Mouse (Mus musculus): Measurements from ENCODE around the gene Rlf. TPM values are rescaled to one million over a fixed set of nuclear protein-coding genes. Genes with fewer than 3 reads are reported as not detected.
A peak's percentile ranks its signal among the peaks of the same experiment; 100 is the strongest.

The Rlf gene
- polyA plus RNA-seq (2014; fragmentation: Nextera tagmentation; extraction: Ambion mirVana), result 23.5 and 24.0 TPM in 2 replicates

- DNase-seq (ENCODE audit: low spot score) (peak; percentile 99), ATAC-seq (ENCODE audit: insufficient number of reproducible peaks, low FRiP score, low TSS enrichment, low read depth) (peak; percentile 97)
- H3K4me2 ChIP-seq (ENCODE audit: low read depth, severe bottlenecking), result peak within 1 kb of the TSS; percentile 81
- no peaks in the 10 kb centered on the region for H3K9me3 ChIP-seq (ENCODE audit: control insufficient read depth, low read length)
- peak within 1 kb of the TSS; percentile 83 for H3K4me3 ChIP-seq (ENCODE audit: low read depth, low read length)
- H3K36me3 ChIP-seq (ENCODE audit: control insufficient read depth, insufficient read depth, low read length), result no peaks in the 10 kb centered on the region
- H3K4me1 ChIP-seq (ENCODE audit: control insufficient read depth, insufficient read depth, low read length), result no peaks in the 10 kb centered on the region
- under 1% methylated on average over 39 of the region's 48 CpGs for WGBS
- peak within 1 kb of the TSS; percentile 96 for H3K9ac ChIP-seq (ENCODE audit: low read length)
- H3K27ac ChIP-seq (replicated peaks; ENCODE audit: low read depth, low read length), result peak within 1 kb of the TSS; percentile 69; the same call in 1 of the 2 replicates
- H3K27me3 ChIP-seq (ENCODE audit: control insufficient read depth, insufficient read depth, low read length), result no peaks in the 10 kb centered on the region
Measured at GRCm38 (mm10) chr4:121214793-121215304, at the start of gene Rlf. TSS of gene Rlf (minus strand) at chr4:121215084.

- H3K36me3 ChIP-seq (ENCODE audit: control insufficient read depth, insufficient read depth, low read length), result no peaks in the 10 kb centered on the region
- no peaks in the 10 kb centered on the region for H3K9me3 ChIP-seq (ENCODE audit: control insufficient read depth, low read length)
- DNase-seq (ENCODE audit: low spot score), result no peak
- no peak overlapping the region for H3K27ac ChIP-seq (replicated peaks; ENCODE audit: low read depth, low read length)
- no peak overlapping the region for H3K9ac ChIP-seq (ENCODE audit: low read length)
- H3K27me3 ChIP-seq (ENCODE audit: control insufficient read depth, insufficient read depth, low read length), result no peaks in the 10 kb centered on the region
- no peaks in the 10 kb centered on the region for H3K4me1 ChIP-seq (ENCODE audit: control insufficient read depth, insufficient read depth, low read length)
- no peak overlapping the region for H3K4me3 ChIP-seq (ENCODE audit: low read depth, low read length)
- ATAC-seq (ENCODE audit: insufficient number of reproducible peaks, low FRiP score, low TSS enrichment, low read depth), result no peak
- WGBS, result 82% methylated on average over 1 of the region's 1 CpGs
- H3K4me2 ChIP-seq (ENCODE audit: low read depth, severe bottlenecking), result no peak overlapping the region
Measured at GRCm38 (mm10) chr4:121241612-121242000, 26.7 kb upstream of the Rlf start.

- Histone ChIP-seq H3K9ac (ENCODE audit: low read length) (no peak overlapping the region), H3K27ac (replicated peaks; ENCODE audit: low read depth, low read length) (no peak overlapping the region), H3K4me2 (ENCODE audit: low read depth, severe bottlenecking) (no peak overlapping the region), H3K4me1 (ENCODE audit: control insufficient read depth, insufficient read depth, low read length) (no peaks in the 10 kb centered on the region), H3K9me3 (ENCODE audit: control insufficient read depth, low read length) (no peaks in the 10 kb centered on the region), H3K27me3 (ENCODE audit: control insufficient read depth, insufficient read depth, low read length) (no peaks in the 10 kb centered on the region), H3K36me3 (ENCODE audit: control insufficient read depth, insufficient read depth, low read length) (no peaks in the 10 kb centered on the region), H3K4me3 (ENCODE audit: low read depth, low read length) (no peak overlapping the region)
- DNase-seq (ENCODE audit: low spot score) (peak; percentile 49), ATAC-seq (ENCODE audit: insufficient number of reproducible peaks, low FRiP score, low TSS enrichment, low read depth) (0 out of 2 replicates have a peak, but pooled peaks have one; percentile 57)
- WGBS, result 40% methylated on average over 14 of the region's 14 CpGs
Measured at GRCm38 (mm10) chr4:121240637-121241611, 26.0 kb upstream of the Rlf start.

- Histone ChIP-seq H3K9me3 (ENCODE audit: control insufficient read depth, low read length) (no peaks in the 10 kb centered on the region), H3K27me3 (ENCODE audit: control insufficient read depth, insufficient read depth, low read length) (no peaks in the 10 kb centered on the region), H3K4me2 (ENCODE audit: low read depth, severe bottlenecking) (no peak overlapping the region), H3K36me3 (ENCODE audit: control insufficient read depth, insufficient read depth, low read length) (no peaks in the 10 kb centered on the region), H3K9ac (ENCODE audit: low read length) (no peak overlapping the region), H3K4me1 (ENCODE audit: control insufficient read depth, insufficient read depth, low read length) (no peaks in the 10 kb centered on the region), H3K4me3 (ENCODE audit: low read depth, low read length) (no peak overlapping the region), H3K27ac (replicated peaks; ENCODE audit: low read depth, low read length) (no peak overlapping the region)
- ATAC-seq (ENCODE audit: insufficient number of reproducible peaks, low FRiP score, low TSS enrichment, low read depth), result no peak
- 76% methylated on average over 4 of the region's 4 CpGs for WGBS
- no peak for DNase-seq (ENCODE audit: low spot score)
Measured at GRCm38 (mm10) chr4:121239878-121240277, 25.0 kb upstream of the Rlf start.

GRCm38 (mm10) chr4:121231772-121232414 is 17.0 kb upstream of the Rlf start:
- H3K9ac ChIP-seq (ENCODE audit: low read length), result no peak overlapping the region

GRCm38 (mm10) chr4:121230943-121231614 is 16.2 kb upstream of the Rlf start:
- no peaks in the 10 kb centered on the region for H3K4me1 ChIP-seq (ENCODE audit: control insufficient read depth, insufficient read depth, low read length)
- ATAC-seq (ENCODE audit: insufficient number of reproducible peaks, low FRiP score, low TSS enrichment, low read depth), result peak; percentile 23; the same call in 1 of the 2 replicates
- no peak overlapping the region for H3K9ac ChIP-seq (ENCODE audit: low read length)
- H3K36me3 ChIP-seq (ENCODE audit: control insufficient read depth, insufficient read depth, low read length), result no peaks in the 10 kb centered on the region
- peak overlapping the region; percentile 29 for H3K4me2 ChIP-seq (ENCODE audit: low read depth, severe bottlenecking)
- peak; percentile 23 for DNase-seq (ENCODE audit: low spot score)
- H3K9me3 ChIP-seq (ENCODE audit: control insufficient read depth, low read length), result no peaks in the 10 kb centered on the region
- H3K27ac ChIP-seq (replicated peaks; ENCODE audit: low read depth, low read length), result no peak overlapping the region
- no peaks in the 10 kb centered on the region for H3K27me3 ChIP-seq (ENCODE audit: control insufficient read depth, insufficient read depth, low read length)
- no peak overlapping the region for H3K4me3 ChIP-seq (ENCODE audit: low read depth, low read length)
- 5% methylated on average over 16 of the region's 16 CpGs for WGBS

More at GRCm38 (mm10) chr4:121231772-121232414, 17.0 kb upstream of the Rlf start:
- H3K36me3 ChIP-seq (ENCODE audit: control insufficient read depth, insufficient read depth, low read length), result no peaks in the 10 kb centered on the region
- no peaks in the 10 kb centered on the region for H3K27me3 ChIP-seq (ENCODE audit: control insufficient read depth, insufficient read depth, low read length)
- no peak overlapping the region for H3K27ac ChIP-seq (replicated peaks; ENCODE audit: low read depth, low read length)
- no peaks in the 10 kb centered on the region for H3K4me1 ChIP-seq (ENCODE audit: control insufficient read depth, insufficient read depth, low read length)
- DNase-seq (ENCODE audit: low spot score) (peak; percentile 47), ATAC-seq (ENCODE audit: insufficient number of reproducible peaks, low FRiP score, low TSS enrichment, low read depth) (peak; percentile 37; the same call in 1 of the 2 replicates)
- no peaks in the 10 kb centered on the region for H3K9me3 ChIP-seq (ENCODE audit: control insufficient read depth, low read length)
- 12% methylated on average over 5 of the region's 5 CpGs for WGBS
- H3K4me3 ChIP-seq (ENCODE audit: low read depth, low read length), result no peak overlapping the region
- H3K4me2 ChIP-seq (ENCODE audit: low read depth, severe bottlenecking), result no peak overlapping the region; the same call in 1 of the 2 replicates

- Histone ChIP-seq H3K9me3 (ENCODE audit: control insufficient read depth, low read length) (no peaks in the 10 kb centered on the region), H3K27me3 (ENCODE audit: control insufficient read depth, insufficient read depth, low read length) (no peaks in the 10 kb centered on the region), H3K4me1 (ENCODE audit: control insufficient read depth, insufficient read depth, low read length) (no peaks in the 10 kb centered on the region), H3K27ac (replicated peaks; ENCODE audit: low read depth, low read length) (no peak overlapping the region), H3K4me2 (ENCODE audit: low read depth, severe bottlenecking) (no peak overlapping the region), H3K4me3 (ENCODE audit: low read depth, low read length) (no peak overlapping the region), H3K9ac (ENCODE audit: low read length) (no peak overlapping the region), H3K36me3 (ENCODE audit: control insufficient read depth, insufficient read depth, low read length) (no peaks in the 10 kb centered on the region)
- 49% methylated on average over 1 of the region's 1 CpGs for WGBS
- DNase-seq (ENCODE audit: low spot score) (no peak), ATAC-seq (ENCODE audit: insufficient number of reproducible peaks, low FRiP score, low TSS enrichment, low read depth) (no peak)
Measured at GRCm38 (mm10) chr4:121227072-121227471, 12.2 kb upstream of the Rlf start.

GRCm38 (mm10) chr4:121225177-121225576 is 10.3 kb upstream of the Rlf start:
- H3K9me3 ChIP-seq (ENCODE audit: control insufficient read depth, low read length), result no peaks in the 10 kb centered on the region
- no peak overlapping the region for H3K9ac ChIP-seq (ENCODE audit: low read length)
- no peaks in the 10 kb centered on the region for H3K36me3 ChIP-seq (ENCODE audit: control insufficient read depth, insufficient read depth, low read length)
- no peak overlapping the region for H3K4me3 ChIP-seq (ENCODE audit: low read depth, low read length)
- 87% methylated on average over 4 of the region's 4 CpGs for WGBS
- no peaks in the 10 kb centered on the region for H3K27me3 ChIP-seq (ENCODE audit: control insufficient read depth, insufficient read depth, low read length)
- H3K4me1 ChIP-seq (ENCODE audit: control insufficient read depth, insufficient read depth, low read length), result no peaks in the 10 kb centered on the region
- H3K27ac ChIP-seq (replicated peaks; ENCODE audit: low read depth, low read length), result no peak overlapping the region
- no peak for ATAC-seq (ENCODE audit: insufficient number of reproducible peaks, low FRiP score, low TSS enrichment, low read depth)
- no peak overlapping the region for H3K4me2 ChIP-seq (ENCODE audit: low read depth, severe bottlenecking)
- DNase-seq (ENCODE audit: low spot score), result no peak

Data from limb, embryonic 11.5 days (tissue).